Mouse (Mus musculus) CH12.LX (cell line): ENCODE data around the gene Plcg1. TPM values are rescaled to one million over a fixed set of nuclear protein-coding genes. Genes with fewer than 3 reads are reported as not detected.

Experiments
- DNase-seq: peaks from one replicate; pipeline ENCODE4 v3.0.0-alpha.2; 2013; ENCODE audit errors: extremely low read depth
- H3K27ac ChIP-seq: 2 replicates; pipeline ENCODE4 v1.5.1; 2012; ENCODE audit warnings: low read depth, mild to moderate bottlenecking, control low read depth, moderate library complexity; ENCODE audit not compliant: insufficient read depth
- H3K27me3 ChIP-seq: replicated peaks from 2 replicates; pipeline ENCODE3; 2012; ENCODE audit warnings: inconsistent platforms
- H3K36me3 ChIP-seq, 2 experiments: replicated peaks in 1 of 2; 2 replicates each; pipeline versions ENCODE3 to v1.6.1; 2012; ENCODE audit warnings: inconsistent platforms in 1 of 2, low read length in 1 of 2, mild to moderate bottlenecking in 1 of 2, mixed read lengths in 1 of 2, moderate library complexity in 1 of 2; ENCODE audit not compliant: control insufficient read depth in 1 of 2, insufficient read depth in 1 of 2
- H3K4me1 ChIP-seq, 2 experiments: 2 replicates each; pipeline ENCODE4 v1.6.1; 2012; ENCODE audit warnings: inconsistent platforms in 1 of 2, moderate library complexity in 1 of 2; ENCODE audit not compliant: insufficient read depth in 2 of 2, control insufficient read depth in 1 of 2
- H3K4me2 ChIP-seq: 2 replicates; pipeline ENCODE4 v1.6.1; 2012; ENCODE audit warnings: low read depth, mild to moderate bottlenecking, control low read depth; ENCODE audit not compliant: poor library complexity, insufficient read depth, severe bottlenecking
- H3K4me3 ChIP-seq, 3 experiments: fragments of 150-350 bp in 1 of 3; sonication (generic) in 1 of 3; replicated peaks in 1 of 3; 2 replicates each; pipeline versions ENCODE3 to v1.5.1; 2011 to 2012; ENCODE audit warnings: low read depth in 2 of 3, low read length in 2 of 3, mild to moderate bottlenecking in 2 of 3, moderate library complexity in 2 of 3, control low read depth in 1 of 3, improper control_type of control experiment in 1 of 3, inconsistent platforms in 1 of 3, mixed read lengths in 1 of 3; ENCODE audit not compliant: poor library complexity in 1 of 3
- H3K79me2 ChIP-seq: replicated peaks from 2 replicates; pipeline ENCODE4 v1.6.1; 2012; ENCODE audit warnings: mild to moderate bottlenecking, moderate library complexity; ENCODE audit not compliant: control insufficient read depth, poor library complexity, insufficient read depth, severe bottlenecking; ENCODE audit errors: extremely low read depth
- H3K9ac ChIP-seq: 2 replicates; pipeline ENCODE4 v1.6.1; 2012; ENCODE audit warnings: low read depth, mild to moderate bottlenecking, control low read depth, moderate library complexity; ENCODE audit not compliant: insufficient read depth
- H3K9me3 ChIP-seq: replicated peaks from 2 replicates; pipeline ENCODE3; 2012; ENCODE audit warnings: low read length, inconsistent platforms, mixed read lengths
- CHD1 ChIP-seq: IDR thresholded peaks from 2 replicates; pipeline ENCODE4 v1.6.1; 2012; ENCODE audit warnings: low read depth, low read length, improper control_type of control experiment, inconsistent platforms
- CHD2 ChIP-seq: IDR thresholded peaks from 2 replicates; pipeline ENCODE4 v1.6.1; 2011; ENCODE audit warnings: low read length, improper control_type of control experiment
- CTCF ChIP-seq, 2 experiments: IDR thresholded peaks in 1 of 2; conservative IDR thresholded peaks in 1 of 2; 2 replicates each; pipeline ENCODE4 v1.5.1; 2011 to 2012; ENCODE audit warnings: low read depth in 2 of 2, low read length in 2 of 2, improper control_type of control experiment in 1 of 2, inconsistent platforms in 1 of 2, mild to moderate bottlenecking in 1 of 2, moderate library complexity in 1 of 2
- ELF1 ChIP-seq: IDR thresholded peaks from 2 replicates; pipeline ENCODE4 v1.6.1; 2014; ENCODE audit warnings: low read depth, mild to moderate bottlenecking, inconsistent platforms, low read length, improper control_type of control experiment
- ETS1 ChIP-seq: conservative IDR thresholded peaks from 2 replicates; pipeline ENCODE4 v1.6.1; 2012; ENCODE audit warnings: low read depth, mild to moderate bottlenecking, inconsistent platforms, low read length, improper control_type of control experiment, moderate library complexity
- HCFC1 ChIP-seq: IDR thresholded peaks from 2 replicates; pipeline ENCODE4 v1.6.1; 2012; ENCODE audit warnings: low read depth, mild to moderate bottlenecking, inconsistent platforms, low read length, improper control_type of control experiment
- JUND ChIP-seq: conservative IDR thresholded peaks from 2 replicates; pipeline ENCODE4 v1.6.1; 2011; ENCODE audit warnings: low read depth, low read length, improper control_type of control experiment
- MAFK ChIP-seq: IDR thresholded peaks from 2 replicates; pipeline ENCODE4 v1.6.1; 2011; ENCODE audit warnings: low read length, improper control_type of control experiment; ENCODE audit not compliant: insufficient replicate concordance
- MAX ChIP-seq: IDR thresholded peaks from 2 replicates; pipeline ENCODE4 v1.6.1; 2011; ENCODE audit warnings: low read length, improper control_type of control experiment
- MAZ ChIP-seq: IDR thresholded peaks from 2 replicates; pipeline ENCODE4 v1.6.1; 2012; ENCODE audit warnings: low read depth, mild to moderate bottlenecking, inconsistent platforms, low read length, improper control_type of control experiment, moderate library complexity
- MEF2A ChIP-seq: IDR thresholded peaks from 2 replicates; pipeline ENCODE4 v1.6.1; 2014; ENCODE audit warnings: low read depth, mild to moderate bottlenecking, inconsistent platforms, low read length, improper control_type of control experiment, borderline replicate concordance
- MXI1 ChIP-seq: IDR thresholded peaks from 2 replicates; pipeline ENCODE4 v1.6.1; 2011; ENCODE audit warnings: mild to moderate bottlenecking, low read depth, low read length, improper control_type of control experiment
- MYC ChIP-seq: IDR thresholded peaks from 2 replicates; pipeline ENCODE4 v1.6.1; 2011; ENCODE audit warnings: low read depth, mild to moderate bottlenecking, improper control_type of control experiment, low read length
- NRF1 ChIP-seq: IDR thresholded peaks from 2 replicates; pipeline ENCODE4 v1.6.1; 2014; ENCODE audit warnings: low read depth, mild to moderate bottlenecking, inconsistent platforms, low read length, improper control_type of control experiment, moderate library complexity
- PAX5 ChIP-seq: IDR thresholded peaks from 2 replicates; pipeline ENCODE4 v1.6.1; 2012; ENCODE audit warnings: low read length, inconsistent platforms, mixed read lengths
- SIN3A ChIP-seq: IDR thresholded peaks from 2 replicates; pipeline ENCODE4 v1.6.1; 2012; ENCODE audit warnings: low read length, improper control_type of control experiment, inconsistent platforms
- SMC3 ChIP-seq: IDR thresholded peaks from 2 replicates; pipeline ENCODE4 v1.6.1; 2011; ENCODE audit warnings: low read depth, low read length, improper control_type of control experiment
- TBP ChIP-seq: conservative IDR thresholded peaks from 2 replicates; pipeline ENCODE4 v1.6.1; 2011; ENCODE audit warnings: low read depth, low read length, improper control_type of control experiment
- TCF12 ChIP-seq: IDR thresholded peaks from 2 replicates; pipeline ENCODE4 v1.6.1; 2014; ENCODE audit warnings: low read depth, mild to moderate bottlenecking, inconsistent platforms, low read length, improper control_type of control experiment
- USF2 ChIP-seq: conservative IDR thresholded peaks from 2 replicates; pipeline ENCODE4 v1.6.1; 2011; ENCODE audit warnings: low read depth, low read length, improper control_type of control experiment
- ZKSCAN1 ChIP-seq: IDR thresholded peaks from 2 replicates; pipeline ENCODE4 v1.6.1; 2012; ENCODE audit warnings: low read depth, inconsistent platforms, low read length, improper control_type of control experiment, borderline replicate concordance
- ZMIZ1 ChIP-seq: IDR thresholded peaks from 2 replicates; pipeline ENCODE4 v1.6.1; 2012; ENCODE audit warnings: low read depth, mild to moderate bottlenecking, inconsistent platforms, low read length, improper control_type of control experiment
- ZNF384 ChIP-seq: IDR thresholded peaks from 2 replicates; pipeline ENCODE4 v1.6.1; 2012; ENCODE audit warnings: low read depth, low read length, improper control_type of control experiment, inconsistent platforms
- dilution Hi-C: fragments of 300-500 bp; cut with MboI; formaldehyde crosslinking; loops from 2 replicates; pipeline ENCODE4 v1.14.3; 2020; ENCODE audit warnings: low sequenced_read_pairs; ENCODE audit not compliant: extremely low pct_unique_long_range_greater_than_20kb, extremely low pct_ligation_motif_present
- in situ Hi-C: fragments of 300-500 bp; cut with MboI; formaldehyde crosslinking; loops from 3 replicates; pipeline ENCODE4 v1.14.3; 2019; ENCODE audit warnings: low sequenced_read_pairs, low pct_ligation_motif_present, low pct_unique_long_range_greater_than_20kb, mixed read lengths
- polyA plus RNA-seq: library from polyadenylated mRNA; unstranded; fragments of >175 nt; gene quantifications from 2 replicates; pipeline ENCODE4 v1.2.1, GENCODE M21; 2012; ENCODE audit warnings: low read depth; ENCODE audit not compliant: insufficient read length
- total RNA-seq, 2 experiments: library from RNA; depleted of rRNA; stranded (reverse); fragments of 300-350 nt in 1 of 2; fragments of >200 nt in 1 of 2; gene quantifications; 2 replicates each; pipeline ENCODE4 v1.2.3; 2012 to 2014

The Plcg1 gene
- total and polyA plus RNA-seq, 3 experiments: 15.5 to 28.1 (median 17.6) TPM

DNA sequence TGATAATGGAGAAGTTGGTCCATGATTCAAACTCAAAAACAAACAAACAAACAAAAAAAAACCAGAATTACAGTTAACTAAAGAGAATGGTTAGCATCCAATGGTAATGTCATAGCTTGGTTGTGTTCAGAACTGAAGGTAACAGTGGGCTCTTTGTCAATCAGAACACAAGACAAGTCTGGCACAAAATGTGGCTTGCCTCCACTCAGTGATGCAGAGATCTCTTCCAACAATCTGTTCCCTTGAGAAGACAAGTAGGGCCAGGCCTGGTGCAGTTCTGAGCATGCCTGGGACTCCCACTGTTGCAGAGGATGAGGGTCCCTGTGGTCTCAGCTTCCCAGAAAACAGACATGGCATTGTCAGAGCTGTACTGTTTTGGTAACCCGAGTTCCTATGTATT lies 39.8 kb downstream of the Plcg1 start:
- H3K9me3 ChIP-seq: no peaks in the 10 kb centered on the region
- no peak for TF ChIP-seq CHD2
- no peak for TF ChIP-seq CHD1
- TF ChIP-seq SMC3: no peak
- no peak for TF ChIP-seq MAFK
- TF ChIP-seq ZKSCAN1: no peak
- no peak for TF ChIP-seq MEF2A
- no peak for TF ChIP-seq MAZ
- no peak for TF ChIP-seq TCF12
- no peak for DNase-seq
- no peaks in the 10 kb centered on the region for H3K4me1 ChIP-seq
- H3K27me3 ChIP-seq: no peaks in the 10 kb centered on the region
- H3K27ac ChIP-seq: no peak overlapping the region
- H3K79me2 ChIP-seq: no peaks in the 10 kb centered on the region
- no peak overlapping the region for H3K4me2 ChIP-seq
- H3K4me3 ChIP-seq: no peak overlapping the region
- peaks cover 0 to 29% of the 10 kb centered on the region in 2 experiments for H3K36me3 ChIP-seq
- dilution Hi-C loops: no loop called here
- in situ Hi-C loops: no loop called here
- no peak overlapping the region for H3K9ac ChIP-seq

DNA sequence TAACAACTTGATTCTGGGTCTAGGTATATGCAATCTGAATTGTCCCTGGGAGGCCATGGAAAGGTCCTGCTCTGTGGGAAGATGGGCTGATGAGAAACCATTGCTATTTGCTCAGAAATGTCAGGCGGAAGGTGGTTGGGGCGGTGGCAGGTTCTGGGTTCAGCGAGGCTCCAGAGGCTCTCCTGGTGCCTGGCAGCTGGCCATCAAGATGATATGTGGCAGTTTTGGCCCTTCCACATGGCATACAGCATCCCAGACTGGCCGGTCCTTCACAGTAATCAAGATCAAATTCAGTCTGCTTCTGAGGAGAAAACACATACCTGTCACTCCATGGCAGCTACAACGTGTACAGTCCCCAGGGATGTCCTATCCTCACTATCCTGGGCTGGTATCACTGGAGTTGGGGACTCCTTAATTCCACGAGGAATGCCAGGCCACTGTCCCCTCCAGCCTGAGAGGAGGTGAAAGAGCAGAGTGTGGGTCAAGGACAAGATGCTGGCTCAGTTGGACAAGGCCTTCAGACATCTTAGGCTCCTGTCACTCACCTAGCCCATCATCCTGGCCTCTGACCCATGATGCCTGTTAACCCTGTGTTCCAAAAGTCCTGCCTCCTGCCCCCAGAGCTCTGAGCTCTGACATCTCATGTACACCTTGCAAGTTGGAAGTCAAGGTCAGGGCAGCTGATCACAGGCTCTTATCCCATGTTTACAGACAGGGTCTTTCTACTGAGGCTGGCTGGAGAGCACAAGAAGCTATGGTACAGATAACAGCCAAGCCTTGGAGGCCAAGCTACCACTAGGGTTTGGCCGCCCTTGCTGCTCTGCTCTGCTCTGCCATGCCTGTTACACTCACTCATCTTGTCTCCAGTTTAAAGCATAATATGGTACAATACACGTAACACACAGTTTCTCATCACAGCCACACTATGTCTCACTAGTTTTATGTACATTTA lies 40.5 kb downstream of the Plcg1 start:
- H3K27me3 ChIP-seq: no peaks in the 10 kb centered on the region
- in situ Hi-C loops: no loop called here
- H3K4me1 ChIP-seq: no peaks in the 10 kb centered on the region
- no peak overlapping the region for H3K4me3 ChIP-seq
- dilution Hi-C loops: no loop called here
- no peak for TF ChIP-seq CHD2
- H3K36me3 ChIP-seq: peaks cover 0 to 22% of the 10 kb centered on the region in 2 experiments
- DNase-seq: no peak
- H3K4me2 ChIP-seq: no peak overlapping the region
- H3K9ac ChIP-seq: no peak overlapping the region
- H3K27ac ChIP-seq: no peak overlapping the region
- H3K9me3 ChIP-seq: no peaks in the 10 kb centered on the region
- no peaks in the 10 kb centered on the region for H3K79me2 ChIP-seq

DNA sequence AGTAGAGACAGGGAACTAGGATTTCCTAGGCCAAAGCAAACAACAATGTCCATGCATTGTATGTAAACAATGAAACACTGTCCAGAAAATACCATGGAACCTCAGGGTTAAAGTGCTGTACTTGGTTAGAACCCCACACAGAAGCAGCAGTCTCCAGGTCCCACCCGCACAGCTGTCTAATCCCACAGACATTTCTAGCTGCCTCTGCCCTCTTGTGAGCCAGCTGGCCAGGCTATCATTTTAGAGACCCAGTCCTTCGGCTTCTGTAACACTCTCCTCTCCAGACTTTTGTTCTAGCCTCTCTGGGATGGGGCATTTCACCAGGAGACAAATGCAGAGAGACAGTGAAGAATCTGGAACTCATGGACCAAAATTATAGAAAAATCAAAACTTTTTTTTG lies 46.9 kb downstream of the Plcg1 start:
- Histone ChIP-seq H3K9me3 (no peaks in the 10 kb centered on the region), H3K27me3 (no peaks in the 10 kb centered on the region), H3K27ac (no peak overlapping the region), H3K4me1 (no peaks in the 10 kb centered on the region), H3K9ac (no peak overlapping the region), H3K4me2 (no peak overlapping the region), H3K36me3 (peaks cover 3 to 33% of the 10 kb centered on the region in 2 experiments), H3K79me2 (no peaks in the 10 kb centered on the region), H3K4me3 (no peak overlapping the region)
- in situ Hi-C loops (no loop called here), dilution Hi-C loops (no loop called here)
- TF ChIP-seq USF2 (no peak), ETS1 (no peak), ZKSCAN1 (no peak), TBP (no peak), ELF1 (no peak), MXI1 (no peak), MYC (no peak), HCFC1 (no peak), CTCF (conservative IDR thresholded peaks at IDR 0.05 in 1 of 2, IDR thresholded peaks at IDR 0.05 in 1 of 2; ENCODE audit: low read depth in 2 of 2, low read length in 2 of 2) (no peak), NRF1 (no peak), ZMIZ1 (no peak), CHD1 (no peak), ZNF384 (no peak), JUND (no peak), PAX5 (no peak), SIN3A (no peak), MAX (no peak)
- DNase-seq: no peak
